Mouse (Mus musculus) bone marrow, adult 2 months (tissue): ENCODE measurements around the gene Pdpn. TPM values are rescaled to one million over a fixed set of nuclear protein-coding genes. Genes with fewer than 3 reads are reported as not detected.

Experiments
- H3K27ac ChIP-seq: fragments of 200-500 bp; 2 replicates; pipeline ENCODE4 v1.5.1; 2012; ENCODE audit warnings: low read depth, mild to moderate bottlenecking, control low read depth, inconsistent platforms, low read length; ENCODE audit not compliant: control insufficient read depth, poor library complexity, insufficient read depth
- H3K4me1 ChIP-seq: fragments of 200-500 bp; 2 replicates; pipeline ENCODE4 v1.6.1; 2011; ENCODE audit warnings: low read length; ENCODE audit not compliant: control insufficient read depth, insufficient read depth
- H3K4me3 ChIP-seq: fragments of 200-500 bp; replicated peaks from 2 replicates; pipeline ENCODE3; 2011; ENCODE audit warnings: mild to moderate bottlenecking, low read depth, low read length, control low read depth; ENCODE audit not compliant: control insufficient read depth
- CTCF ChIP-seq: fragments of 200-500 bp; IDR thresholded peaks from 2 replicates; pipeline ENCODE4 v1.5.1; 2011; ENCODE audit warnings: low read length, control low read depth; ENCODE audit not compliant: control insufficient read depth, insufficient read depth
- POLR2A ChIP-seq: fragments of 200-500 bp; IDR thresholded peaks from 2 replicates; pipeline ENCODE4 v1.6.1; 2011; ENCODE audit warnings: low read depth, mild to moderate bottlenecking, control low read depth, low read length, borderline replicate concordance; ENCODE audit not compliant: control insufficient read depth
- WGBS: fragments of 180-500 bp; shearing (Covaris S2); methylation state at CpG from one replicate; pipeline ENCODE4 v1.1.7; 2018; 5-methylcytosine and 5-hydroxymethylcytosine counted together
- polyA plus RNA-seq: library from polyadenylated mRNA; stranded (reverse); fragments of >200 nt; gene quantifications from 2 replicates; pipeline ENCODE4 v1.2.4, GENCODE M21; 2011; ENCODE audit warnings: low replicate concordance; ENCODE audit not compliant: missing spikeins, insufficient read depth, insufficient read length

Pdpn gene
- polyA plus RNA-seq, 1 experiment: 14.1 TPM

- Histone ChIP-seq H3K4me1 (no peaks in the 10 kb centered on the region; the same call in 1 of the 2 replicates), H3K27ac (no peak overlapping the region), H3K4me3 (no peak overlapping the region)
- TF ChIP-seq CTCF: no peak
- TF ChIP-seq POLR2A: no peak
- WGBS: 73% methylated on average over 2 of the region's 2 CpGs
These were observed 80.5 kb downstream of the Pdpn start for GRCm38 (mm10) chr4:143218858-143219257.

Other genes starting within 250 kb of the Pdpn start
- 7.9 and 17.7 TPM in 2 replicates for gene Prdm2, start 86.6 kb downstream of the Pdpn start, polyA plus RNA-seq
- gene Lrrc38, start 50.2 kb upstream of the Pdpn start, polyA plus RNA-seq: not detected in 2 replicates
- gene Pramel1, start 94.9 kb upstream of the Pdpn start, polyA plus RNA-seq: not detected in 2 replicates
- 3.4 and 4.3 TPM in 2 replicates for gene Pramef8, start 112.9 kb upstream of the Pdpn start, polyA plus RNA-seq
- gene Oog4, start 150.8 kb upstream of the Pdpn start, polyA plus RNA-seq: not detected in 2 replicates
- not detected in 2 replicates for gene Gm13043, start 211.8 kb upstream of the Pdpn start, polyA plus RNA-seq
- not detected in 2 replicates for gene Gm13040, start 236.4 kb upstream of the Pdpn start, polyA plus RNA-seq